ENCODE assay signal across 8 mouse cellular contexts in genomic region chr7:19083701-19084100, GRCm38 (mm10). TPM values are rescaled to one million over a fixed set of nuclear protein-coding genes. Genes with fewer than 3 reads are reported as not detected.
DNase-seq lines count a peak whose midpoint lies in the region; ATAC-seq lines count a peak whose summit lies in the region.

Dmpk (plus strand) TSS chr7:19083849.

- H3K4me1 ChIP-seq in forebrain, embryonic 12.5 days: peaks cover 31% of the 10 kb centered on the region
- H3K4me1 ChIP-seq in forebrain, embryonic 14.5 days (ENCODE audit: control insufficient read depth, insufficient read depth, low read length): no peaks in the 10 kb centered on the region
- peaks cover 39% of the 10 kb centered on the region for H3K4me1 ChIP-seq in intestine, embryonic 14.5 days (replicated peaks; ENCODE audit: control insufficient read depth, insufficient read depth, low read length)
- H3K4me1 ChIP-seq in liver, embryonic 16.5 days (ENCODE audit: control insufficient read depth, low read depth, low read length): peaks cover 27% of the 10 kb centered on the region

- H3K4me2 ChIP-seq in forebrain, embryonic 12.5 days: no peak within 1 kb of the TSS
- no peak within 1 kb of the TSS for H3K4me2 ChIP-seq in forebrain, embryonic 14.5 days (ENCODE audit: low read length)
- H3K4me2 ChIP-seq in intestine, embryonic 14.5 days (ENCODE audit: low read length): peak within 1 kb of the TSS; percentile 36
- peak within 1 kb of the TSS; percentile 22; the same call in 1 of the 2 replicates for H3K4me2 ChIP-seq in liver, embryonic 16.5 days (ENCODE audit: low read depth, low read length)

- no peak for DNase-seq in forebrain, embryonic 14.5 days (ENCODE audit: low spot score)
- peak; percentile 29 for DNase-seq in MN1 (ENCODE audit: low spot score)
- peak; percentile 68 for DNase-seq in gastrocnemius, postnatal 14 days
- no peak for DNase-seq in intestine, embryonic 14.5 days (ENCODE audit: low spot score)
- no peak for DNase-seq in yolk sac, embryonic 10.5 days (ENCODE audit: low spot score)
- DNase-seq in embryo, embryonic 10.5 days (ENCODE audit: low spot score): no peak

- H3K27ac ChIP-seq in forebrain, embryonic 12.5 days: no peak within 1 kb of the TSS
- H3K27ac ChIP-seq in forebrain, embryonic 14.5 days (ENCODE audit: low read depth, low read length): no peak within 1 kb of the TSS
- H3K27ac ChIP-seq in intestine, embryonic 14.5 days (ENCODE audit: low read depth): peak within 1 kb of the TSS; percentile 60
- H3K27ac ChIP-seq in liver, embryonic 16.5 days (ENCODE audit: low read length): peak within 1 kb of the TSS; percentile 38

- 49% methylated on average over 10 of the region's 10 CpGs for WGBS in forebrain, embryonic 12.5 days
- WGBS in forebrain, embryonic 14.5 days: 59% methylated on average over 10 of the region's 10 CpGs
- WGBS in intestine, embryonic 14.5 days: 35% methylated on average over 8 of the region's 10 CpGs
- WGBS in liver, embryonic 16.5 days (ENCODE audit: insufficient replicate concordance): 51% methylated on average over 10 of the region's 10 CpGs

- H3K9ac ChIP-seq in forebrain, embryonic 12.5 days: no peak within 1 kb of the TSS
- no peak within 1 kb of the TSS for H3K9ac ChIP-seq in forebrain, embryonic 14.5 days (ENCODE audit: low read length)
- H3K9ac ChIP-seq in intestine, embryonic 14.5 days (ENCODE audit: low read length): peak within 1 kb of the TSS; percentile 20; the same call in 1 of the 2 replicates
- peak within 1 kb of the TSS; percentile 38 for H3K9ac ChIP-seq in liver, embryonic 16.5 days (ENCODE audit: low read depth, low read length)

- H3K4me3 ChIP-seq in forebrain, embryonic 12.5 days (replicated peaks): no peak within 1 kb of the TSS
- no peak within 1 kb of the TSS for H3K4me3 ChIP-seq in forebrain, embryonic 14.5 days (ENCODE audit: low read depth, low read length)
- H3K4me3 ChIP-seq in intestine, embryonic 14.5 days (ENCODE audit: low read depth, low read length): peak within 1 kb of the TSS; percentile 29
- peak within 1 kb of the TSS; percentile 34 for H3K4me3 ChIP-seq in liver, embryonic 16.5 days (ENCODE audit: low read depth, low read length)

- peaks cover 76% of the 10 kb centered on the region for H3K36me3 ChIP-seq in forebrain, embryonic 12.5 days (replicated peaks)
- peaks cover 75% of the 10 kb centered on the region for H3K36me3 ChIP-seq in forebrain, embryonic 14.5 days (ENCODE audit: control insufficient read depth, insufficient read depth, low read length)
- peaks cover 59% of the 10 kb centered on the region for H3K36me3 ChIP-seq in intestine, embryonic 14.5 days (ENCODE audit: control insufficient read depth, insufficient read depth, low read length)
- H3K36me3 ChIP-seq in liver, embryonic 16.5 days (ENCODE audit: control insufficient read depth, insufficient read depth): peaks cover 16% of the 10 kb centered on the region

- H3K9me3 ChIP-seq in forebrain, embryonic 12.5 days: no peaks in the 10 kb centered on the region
- no peaks in the 10 kb centered on the region for H3K9me3 ChIP-seq in forebrain, embryonic 14.5 days (replicated peaks; ENCODE audit: control insufficient read depth, low read length)
- H3K9me3 ChIP-seq in intestine, embryonic 14.5 days (ENCODE audit: control insufficient read depth, low read length): no peaks in the 10 kb centered on the region
- no peaks in the 10 kb centered on the region for H3K9me3 ChIP-seq in liver, embryonic 16.5 days (replicated peaks; ENCODE audit: control insufficient read depth, low read length)

- peaks cover 16% of the 10 kb centered on the region; the same call in 1 of the 2 replicates for H3K27me3 ChIP-seq in forebrain, embryonic 12.5 days
- H3K27me3 ChIP-seq in forebrain, embryonic 14.5 days (replicated peaks; ENCODE audit: control insufficient read depth, insufficient read depth, low read length): no peaks in the 10 kb centered on the region
- H3K27me3 ChIP-seq in intestine, embryonic 14.5 days (replicated peaks; ENCODE audit: control insufficient read depth, insufficient read depth, low read length): no peaks in the 10 kb centered on the region
- peaks cover 15% of the 10 kb centered on the region for H3K27me3 ChIP-seq in liver, embryonic 16.5 days (ENCODE audit: control insufficient read depth, insufficient read depth, low read depth, low read length)

- no peak for ATAC-seq in forebrain, embryonic 12.5 days (ENCODE audit: low FRiP score)
- no peak for ATAC-seq in forebrain, embryonic 14.5 days
- ATAC-seq in intestine, embryonic 14.5 days (replicated peaks; ENCODE audit: low FRiP score, low TSS enrichment, low read depth): peak; percentile 44
- ATAC-seq in liver, embryonic 16.5 days (ENCODE audit: low read depth): 0 out of 2 replicates have a peak, but pooled peaks have one; percentile 14

- intact Hi-C loops in gastrocnemius, postnatal 14 days (cut with DNase I; ENCODE audit: low total_unique reads): no loop called here

RNA-seq across cellular contexts. Expression of gene Dmpk, which starts in this region (rescaled TPM):
- polyA plus RNA-seq in forebrain, embryonic 12.5 days (2016; fragmentation: Nextera tagmentation; extraction: Ambion mirVana): 10.6 and 12.3 TPM in 2 replicates
- polyA plus RNA-seq in forebrain, embryonic 14.5 days (2014; fragmentation: Nextera tagmentation; extraction: Ambion mirVana): 4.4 and 7.8 TPM in 2 replicates
- 100 to 1,000 TPM; 241 to 257 TPM for total RNA-seq in gastrocnemius, postnatal 14 days (2021)
- polyA plus RNA-seq in intestine, embryonic 14.5 days (2014; fragmentation: Nextera tagmentation; extraction: Ambion mirVana): 57.4 and 60.0 TPM in 2 replicates
- polyA plus RNA-seq in liver, embryonic 16.5 days (2015; fragmentation: Nextera tagmentation; extraction: Ambion mirVana): 12.2 and 17.1 TPM in 2 replicates

Comparison
In these comparisons a context has a peak if more than half of its experiments do, and no peak if none do; other contexts are left out.
1. ATAC-seq: peak in intestine, embryonic 14.5 days (single experiment) and liver, embryonic 16.5 days (single experiment); none in forebrain, embryonic 12.5 days (single experiment) and forebrain, embryonic 14.5 days (single experiment).
2. H3K27ac ChIP-seq: peak in intestine, embryonic 14.5 days (single experiment) and liver, embryonic 16.5 days (single experiment); none in forebrain, embryonic 12.5 days (single experiment) and forebrain, embryonic 14.5 days (single experiment).
3. H3K4me2 ChIP-seq: peak in intestine, embryonic 14.5 days (single experiment) and liver, embryonic 16.5 days (single experiment); none in forebrain, embryonic 12.5 days (single experiment) and forebrain, embryonic 14.5 days (single experiment).
4. H3K4me3 ChIP-seq: peak in intestine, embryonic 14.5 days (single experiment) and liver, embryonic 16.5 days (single experiment); none in forebrain, embryonic 12.5 days (single experiment) and forebrain, embryonic 14.5 days (single experiment).
5. H3K9ac ChIP-seq: peak in intestine, embryonic 14.5 days (single experiment) and liver, embryonic 16.5 days (single experiment); none in forebrain, embryonic 12.5 days (single experiment) and forebrain, embryonic 14.5 days (single experiment).
6. DNase-seq: peak in MN1 (single experiment) and gastrocnemius, postnatal 14 days (single experiment); none in forebrain, embryonic 14.5 days (single experiment), intestine, embryonic 14.5 days (single experiment), yolk sac, embryonic 10.5 days (single experiment) and embryo, embryonic 10.5 days (single experiment).